Mouse (Mus musculus): ENCODE data around the gene Vmn1r54. TPM values are rescaled to one million over a fixed set of nuclear protein-coding genes. Genes with fewer than 3 reads are reported as not detected.
A peak's percentile ranks its signal among the peaks of the same experiment; 100 is the strongest.

Vmn1r54 gene
- total RNA-seq, 2 experiments from 2014 or later, result not detected

DNA sequence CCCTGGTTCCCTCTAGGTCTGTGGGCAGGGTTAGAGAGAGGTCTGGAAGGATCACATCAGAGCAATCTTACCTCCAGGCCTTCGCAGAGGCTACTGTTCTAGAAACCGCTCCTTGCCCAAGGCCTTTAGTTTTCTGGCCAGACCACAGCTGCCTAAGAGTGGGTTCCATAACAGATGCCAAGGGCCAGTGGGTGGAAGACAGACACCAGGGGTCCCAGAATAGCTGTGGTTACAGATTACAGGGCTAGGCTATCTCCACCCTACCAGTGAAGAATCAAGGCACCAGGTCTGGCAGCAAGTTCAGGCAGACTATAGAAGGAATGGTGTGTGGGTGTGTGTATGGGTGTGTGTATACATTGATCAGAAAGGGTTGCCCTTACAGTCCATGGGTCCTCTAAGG is 72.9 kb downstream of the Vmn1r54 start:
- intact Hi-C loops (cut with DNase I), result no loop called here
- TF ChIP-seq CTCF (IDR thresholded peaks at IDR 0.05), result no peak
- no peak overlapping the region for H3K4me3 ChIP-seq
- no peak overlapping the region for H3K27ac ChIP-seq
- DNase-seq, result no peak

DNA sequence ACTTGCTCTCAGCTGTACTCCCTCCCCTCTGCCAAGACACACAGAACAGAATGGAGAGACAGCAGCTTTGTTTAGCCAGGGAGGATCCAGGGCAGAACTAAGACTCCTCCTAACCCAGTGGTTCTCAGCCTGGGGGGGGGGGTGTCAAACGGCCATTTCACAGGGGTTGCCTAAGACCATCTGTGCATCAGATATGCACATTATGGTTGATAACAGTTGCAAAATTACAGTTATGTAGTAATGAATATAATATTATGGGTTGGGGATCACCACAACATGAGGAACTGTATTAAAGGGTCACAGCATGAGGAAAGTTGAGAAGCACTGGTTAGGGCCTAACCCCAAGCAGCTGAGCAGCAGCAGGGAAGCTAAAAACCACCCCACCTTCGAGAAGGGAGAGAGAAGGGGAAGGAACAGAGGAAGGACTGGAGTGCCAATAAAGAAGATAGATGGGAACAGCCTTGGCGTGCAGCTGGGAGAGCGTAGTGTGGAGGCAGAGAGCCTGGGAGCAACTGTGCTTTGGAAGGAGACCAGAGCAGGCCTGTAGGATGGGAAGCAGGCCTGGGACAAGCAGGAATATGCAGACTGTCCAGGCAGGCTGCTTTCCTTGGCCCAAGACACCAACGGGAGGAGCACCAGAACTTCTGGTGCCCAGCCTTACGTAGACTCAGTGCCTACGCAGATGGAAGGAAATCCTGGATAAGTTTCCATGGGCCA is 73.5 kb downstream of the Vmn1r54 start:
- Histone ChIP-seq H3K4me3 (no peak overlapping the region), H3K27ac (no peak overlapping the region)
- TF ChIP-seq CTCF (IDR thresholded peaks at IDR 0.05), result no peak
- peak; percentile 34 for DNase-seq
- intact Hi-C loops (cut with DNase I), result loop anchor here (10.0 kb wide), 1 partner anchor 645 kb away; no protein-coding TSS in a partner anchor

DNA sequence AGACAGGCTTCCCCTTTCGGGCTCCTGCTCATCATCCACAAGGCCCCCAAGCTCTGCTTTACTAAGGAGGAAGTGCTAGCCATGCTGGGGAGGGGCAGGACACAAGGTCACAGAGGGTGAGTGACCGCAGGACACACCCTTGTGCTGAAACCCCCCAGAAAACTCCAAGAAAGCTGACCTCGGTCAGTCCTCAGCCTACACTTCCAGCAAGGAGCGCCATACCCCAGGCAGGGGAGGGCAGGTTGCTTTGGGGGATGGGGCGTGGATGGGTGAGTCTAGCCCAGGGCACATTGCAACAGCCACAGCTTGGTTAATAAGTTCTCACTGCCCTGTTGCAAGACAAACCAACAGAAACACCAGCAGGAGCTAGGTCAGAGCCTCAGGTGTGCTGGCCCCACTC is 74.3 kb downstream of the Vmn1r54 start:
- DNase-seq, result no peak
- no peak for TF ChIP-seq CTCF (IDR thresholded peaks at IDR 0.05)
- H3K27ac ChIP-seq, result no peak overlapping the region
- intact Hi-C loops (cut with DNase I), result loop anchor here (10.0 kb wide), 1 partner anchor 646 kb away; no protein-coding TSS in a partner anchor
- H3K4me3 ChIP-seq, result no peak overlapping the region

Other genes with a start within 250 kb of the Vmn1r54 start
- gene Vmn1r47, start 230.2 kb upstream of the Vmn1r54 start, total RNA-seq (2021), result not detected
- not detected for gene Vmn1r48, start 209.5 kb upstream of the Vmn1r54 start, total RNA-seq (2021)
- not detected for gene Vmn1r49, start 167.8 kb upstream of the Vmn1r54 start, total RNA-seq (2021)
- gene Vmn1r50, start 144.9 kb upstream of the Vmn1r54 start, total RNA-seq (2021), result not detected
- gene Vmn1r51, start 123.7 kb upstream of the Vmn1r54 start, total RNA-seq (2021), result not detected
- not detected for gene Vmn1r52, start 71.5 kb upstream of the Vmn1r54 start, total RNA-seq (2021)
- not detected for gene V1ra8, start 43.5 kb upstream of the Vmn1r54 start, total RNA-seq (2021)
- gene Vmn1r53, start 21.9 kb upstream of the Vmn1r54 start, total RNA-seq (2021), result not detected
- gene BC048671, start 54.9 kb downstream of the Vmn1r54 start, total RNA-seq (2021), result not detected
- gene Chst13, start 78.9 kb downstream of the Vmn1r54 start, total RNA-seq (2021), result not detected
- gene Uroc1, start 87.0 kb downstream of the Vmn1r54 start, total RNA-seq (2021), result not detected
- 10 to 100 TPM; 15.5 to 15.9 TPM for gene Zxdc, start 123.2 kb downstream of the Vmn1r54 start, total RNA-seq (2021)
- gene Cfap100, start 182.5 kb downstream of the Vmn1r54 start, total RNA-seq (2021), result under 1 TPM; 0.11 to 0.13 TPM
- 10 to 100 TPM; 54.4 to 64.4 TPM for gene Klf15, start 216.3 kb downstream of the Vmn1r54 start, total RNA-seq (2021)
- 1 to 10 TPM; 3.6 to 5.3 TPM for gene Aldh1l1, start 240.1 kb downstream of the Vmn1r54 start, total RNA-seq (2021)

Data from gastrocnemius, adult 2 months (tissue).